Mouse (Mus musculus) liver, embryonic 11.5 days (tissue): ENCODE data around the gene Trim5. TPM values are rescaled to one million over a fixed set of nuclear protein-coding genes. Genes with fewer than 3 reads are reported as not detected.

Experiments
- ATAC-seq: fragments of 200-750 bp; cut with Nextera tagmentation; replicated peaks from 2 replicates; pipeline ENCODE4 v1.8.0; 2017; ENCODE audit warnings: moderate number of reproducible peaks, mild to moderate bottlenecking, moderate TSS enrichment, moderate library complexity; ENCODE audit not compliant: low FRiP score
- DNase-seq: peaks from one replicate; pipeline ENCODE4 v3.0.0-alpha.2; 2017; ENCODE audit warnings: low spot score
- H3K27ac ChIP-seq: fragments of 300-500 bp; sonication (generic); 2 replicates; pipeline ENCODE4 v1.5.1; 2014; ENCODE audit warnings: mild to moderate bottlenecking, low read depth, low read length, control low read depth
- H3K27me3 ChIP-seq: fragments of 300-500 bp; sonication (generic); replicated peaks from 2 replicates; pipeline ENCODE4 v1.6.1; 2014; ENCODE audit warnings: low read length, mixed read lengths; ENCODE audit not compliant: control insufficient read depth, insufficient read depth
- H3K36me3 ChIP-seq: fragments of 300-500 bp; sonication (generic); 2 replicates; pipeline ENCODE4 v1.6.1; 2014; ENCODE audit warnings: mild to moderate bottlenecking, low read length, moderate library complexity, mixed read lengths; ENCODE audit not compliant: control insufficient read depth, insufficient read depth
- H3K4me1 ChIP-seq: fragments of 300-500 bp; sonication (generic); replicated peaks from 2 replicates; pipeline ENCODE4 v1.6.1; 2014; ENCODE audit warnings: low read length, mixed read lengths; ENCODE audit not compliant: control insufficient read depth, insufficient read depth
- H3K4me2 ChIP-seq: fragments of 300-500 bp; sonication (generic); 2 replicates; pipeline ENCODE4 v1.6.1; 2014; ENCODE audit warnings: mild to moderate bottlenecking, control low read depth, moderate library complexity
- H3K4me3 ChIP-seq: fragments of 300-500 bp; sonication (generic); 2 replicates; pipeline ENCODE4 v1.5.1; 2014; ENCODE audit warnings: low read depth, low read length, control low read depth
- H3K9ac ChIP-seq: fragments of 300-500 bp; sonication (generic); 2 replicates; pipeline ENCODE4 v1.6.1; 2014; ENCODE audit warnings: low read depth, low read length, control low read depth
- H3K9me3 ChIP-seq: fragments of 300-500 bp; sonication (generic); 2 replicates; pipeline ENCODE4 v1.6.1; 2016; ENCODE audit warnings: low read length, inconsistent platforms, mixed read lengths; ENCODE audit not compliant: control insufficient read depth
- WGBS: fragments of 180-500 bp; shearing (Covaris S2); extraction: QIAGEN DNeasy Blood & Tissue Kit; methylation state at CpG from one replicate; pipeline ENCODE4 v1.1.7; 2014; 5-methylcytosine and 5-hydroxymethylcytosine counted together
- polyA plus RNA-seq: library from polyadenylated mRNA; unstranded; fragments of >200 nt; fragmentation: Nextera tagmentation; extraction: Ambion mirVana; gene quantifications from 2 replicates; pipeline ENCODE4 v1.2.1, GENCODE M21; 2014

Gene Trim5
- polyA plus RNA-seq, 1 experiment from 2014 or later: 0.47 TPM

- DNase-seq (no peak), ATAC-seq (no peak)
- no peak overlapping the region for H3K4me3 ChIP-seq
- H3K9me3 ChIP-seq: no peaks in the 10 kb centered on the region
- 51% methylated on average over 2 of the region's 2 CpGs for WGBS
- no peak overlapping the region for H3K4me2 ChIP-seq
- no peak overlapping the region for H3K27ac ChIP-seq
- no peaks in the 10 kb centered on the region for H3K36me3 ChIP-seq
- no peaks in the 10 kb centered on the region for H3K27me3 ChIP-seq
- H3K4me1 ChIP-seq: no peaks in the 10 kb centered on the region; the same call in 1 of the 2 replicates
- H3K9ac ChIP-seq: no peak overlapping the region
Measured at GRCm38 (mm10) chr7:104217881-104218280, 70.0 kb downstream of the Trim5 start.

- no peaks in the 10 kb centered on the region for H3K9me3 ChIP-seq
- no peaks in the 10 kb centered on the region; the same call in 1 of the 2 replicates for H3K4me1 ChIP-seq
- H3K27ac ChIP-seq: no peak overlapping the region
- WGBS: 47% methylated on average over 1 of the region's 1 CpGs
- H3K9ac ChIP-seq: no peak overlapping the region
- DNase-seq: no peak
- H3K4me2 ChIP-seq: no peak overlapping the region
- H3K36me3 ChIP-seq: no peaks in the 10 kb centered on the region
- H3K4me3 ChIP-seq: no peak overlapping the region
- ATAC-seq: no peak
- H3K27me3 ChIP-seq: no peaks in the 10 kb centered on the region
Measured at GRCm38 (mm10) chr7:104216011-104216535, 71.8 kb downstream of the Trim5 start.

Other genes starting within 250 kb of the Trim5 start
- not detected in 2 replicates for gene Olfr642, start 235.4 kb downstream of the Trim5 start, polyA plus RNA-seq
- not detected in 2 replicates for gene 4930516K23Rik, start 226.6 kb downstream of the Trim5 start, polyA plus RNA-seq
- not detected in 2 replicates for gene Olfr644, start 216.2 kb downstream of the Trim5 start, polyA plus RNA-seq
- gene Olfr645, start 202.6 kb downstream of the Trim5 start, polyA plus RNA-seq: not detected in 2 replicates
- not detected in 2 replicates for gene Olfr646, start 183.2 kb downstream of the Trim5 start, polyA plus RNA-seq
- gene Ubqln5, start 158.3 kb downstream of the Trim5 start, polyA plus RNA-seq: not detected in 2 replicates
- gene Olfr643, start 150.7 kb downstream of the Trim5 start, polyA plus RNA-seq: not detected in 2 replicates
- gene Ubqln3, start 144.8 kb downstream of the Trim5 start, polyA plus RNA-seq: not detected in 2 replicates
- not detected in 2 replicates for gene Ubqlnl, start 137.5 kb downstream of the Trim5 start, polyA plus RNA-seq
- not detected in 2 replicates for gene Olfm5, start 123.3 kb downstream of the Trim5 start, polyA plus RNA-seq
- 0.08 and 0.19 TPM in 2 replicates for gene Olfr648, start 104.7 kb downstream of the Trim5 start, polyA plus RNA-seq
- gene Olfr649, start 92.1 kb downstream of the Trim5 start, polyA plus RNA-seq: not detected in 2 replicates
- 3.6 and 4.2 TPM in 2 replicates for gene Trim6, start 69.3 kb downstream of the Trim5 start, polyA plus RNA-seq
- 1.4 and 2.1 TPM in 2 replicates for gene Trim34a, start 43.6 kb downstream of the Trim5 start, polyA plus RNA-seq
- gene Trim12a, start 27.4 kb upstream of the Trim5 start, polyA plus RNA-seq: 3.8 and 5.7 TPM in 2 replicates
- 0.15 TPM in 1 of 2 replicates, not detected in the other for gene Trim34b, start 41.4 kb upstream of the Trim5 start, polyA plus RNA-seq
- 1.2 TPM in 2 replicates for gene Trim12c, start 65.3 kb upstream of the Trim5 start, polyA plus RNA-seq
- 0.06 and 0.08 TPM in 2 replicates for gene Trim30b, start 81.8 kb upstream of the Trim5 start, polyA plus RNA-seq
- 0.27 and 0.32 TPM in 2 replicates for gene Trim30c, start 112.7 kb upstream of the Trim5 start, polyA plus RNA-seq
- 1.6 and 2.3 TPM in 2 replicates for gene Trim30a, start 177.1 kb upstream of the Trim5 start, polyA plus RNA-seq
- 0.70 TPM in 2 replicates for gene Trim30d, start 219.8 kb upstream of the Trim5 start, polyA plus RNA-seq